Mouse (Mus musculus) kidney, postnatal 4 days (tissue): ENCODE data around the gene Hormad1.
"Not testable (repeated sequence)": the region's sequence is repeated elsewhere in the genome, so short reads cannot be mapped to it uniquely, and the experiment has no call there.

ENCODE experiments used
- DNase-seq, 2 experiments: peaks; one replicate each; pipeline ENCODE4 v3.0.0; 2021; ENCODE audit warnings: mixed read lengths in 2 of 2

Gene Hormad1

DNA sequence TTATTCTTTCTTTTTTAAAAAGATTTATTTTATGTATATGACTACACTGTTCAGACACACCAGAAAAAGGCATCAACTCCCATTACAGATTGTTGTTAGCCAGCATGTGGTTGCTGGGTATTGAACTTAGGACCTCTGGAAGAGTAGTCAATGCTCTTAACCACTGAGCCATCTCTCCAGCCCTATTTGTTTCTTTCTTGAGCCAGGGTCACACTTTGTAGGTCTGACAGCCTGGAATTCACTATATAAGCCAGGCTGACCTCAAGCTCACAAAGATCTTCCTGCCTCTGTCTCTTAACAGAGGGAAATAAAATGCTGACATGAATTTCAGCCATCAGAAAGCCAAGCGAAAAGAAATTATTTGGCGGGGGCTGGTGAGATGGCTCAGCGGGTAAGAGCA lies 10.1 kb downstream of the Hormad1 start:
- no peak for DNase-seq

DNA sequence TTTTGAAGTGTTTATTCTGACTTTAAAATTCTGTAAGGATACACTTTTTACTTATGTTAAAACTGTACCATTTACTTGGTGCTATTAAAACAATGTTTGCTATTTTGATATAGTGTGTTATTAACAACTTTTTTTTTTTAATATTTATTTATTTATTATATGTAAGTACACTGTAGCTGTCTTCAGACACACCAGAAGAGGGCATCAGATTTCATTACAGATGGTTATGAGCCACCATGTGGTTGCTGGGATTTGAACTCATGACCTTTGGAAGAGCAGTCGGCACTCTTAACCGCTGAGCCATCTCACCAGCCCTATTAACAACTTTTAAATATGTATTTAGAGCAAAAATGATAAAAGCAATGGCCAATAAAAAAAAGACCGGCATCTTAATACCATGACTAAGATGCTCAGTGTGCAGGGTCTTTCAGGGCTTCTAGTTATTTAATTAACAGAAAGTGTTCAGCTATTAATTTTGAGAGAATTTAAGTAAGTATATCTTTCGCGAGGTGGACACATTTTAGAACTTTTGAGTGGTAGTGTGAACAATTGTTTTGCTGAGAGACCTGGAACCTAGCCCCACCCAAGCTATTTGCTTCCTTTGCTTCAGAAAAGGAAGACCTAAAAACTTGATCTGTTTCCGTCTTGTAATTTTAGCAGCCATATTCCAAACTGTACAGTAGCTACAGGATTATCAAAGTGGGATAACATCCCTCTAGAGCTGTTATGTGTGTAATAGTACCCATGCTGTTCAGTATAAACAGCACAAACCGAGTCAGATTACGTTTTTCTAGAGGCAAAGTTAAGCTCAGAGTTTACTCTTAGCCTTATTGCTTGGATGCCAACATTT lies 28.5 kb downstream of the Hormad1 start:
- no peak for DNase-seq

DNA sequence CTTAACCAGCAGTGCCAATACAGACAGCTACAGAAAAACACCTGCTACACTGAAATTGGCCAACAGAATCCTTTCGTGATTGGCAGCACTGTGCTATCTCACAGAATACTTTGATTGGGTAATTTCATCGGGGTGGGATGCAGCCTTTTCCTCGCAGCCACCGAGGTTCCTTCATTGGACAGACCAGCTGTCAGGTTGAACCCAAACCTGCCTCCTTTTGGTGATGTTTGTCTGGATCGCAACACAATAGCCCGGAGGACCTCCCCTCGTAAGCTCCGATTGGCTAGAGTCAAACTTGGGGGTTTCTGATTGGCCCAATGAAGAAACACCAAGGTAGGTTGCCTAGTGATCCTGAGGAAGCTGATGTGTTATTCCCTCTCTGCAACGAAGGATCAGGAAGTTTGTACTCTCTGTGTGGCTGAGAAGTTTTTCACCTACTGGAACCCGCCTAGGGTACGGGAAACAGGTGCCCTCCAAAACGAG lies 29.2 kb downstream of the Hormad1 start, which contains the start of gene Golph3l:
Gene Golph3l (plus strand): TSS at position 331 of the 483 bp plus-strand sequence.
- peak; percentile 92 to 94 for DNase-seq

DNA sequence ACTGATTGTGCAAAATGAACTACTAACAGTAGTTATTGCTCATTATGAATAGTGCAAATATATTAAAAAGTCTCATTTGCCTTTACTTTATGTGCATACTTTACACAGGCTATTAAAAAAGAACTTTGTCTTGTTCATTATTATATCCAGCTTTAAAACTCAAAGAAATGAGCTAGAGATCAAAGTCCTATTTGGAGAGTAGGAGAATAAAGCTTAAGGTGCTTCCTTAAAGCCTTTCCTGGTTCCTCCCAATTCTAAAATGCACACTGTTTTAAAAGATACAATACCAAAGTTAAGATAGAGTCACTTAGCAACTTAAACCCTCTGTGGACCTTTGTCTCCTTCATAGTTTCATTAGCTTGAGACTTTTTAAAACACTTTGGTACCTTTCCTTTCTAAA lies 39.3 kb downstream of the Hormad1 start:
- no peak for DNase-seq

DNA sequence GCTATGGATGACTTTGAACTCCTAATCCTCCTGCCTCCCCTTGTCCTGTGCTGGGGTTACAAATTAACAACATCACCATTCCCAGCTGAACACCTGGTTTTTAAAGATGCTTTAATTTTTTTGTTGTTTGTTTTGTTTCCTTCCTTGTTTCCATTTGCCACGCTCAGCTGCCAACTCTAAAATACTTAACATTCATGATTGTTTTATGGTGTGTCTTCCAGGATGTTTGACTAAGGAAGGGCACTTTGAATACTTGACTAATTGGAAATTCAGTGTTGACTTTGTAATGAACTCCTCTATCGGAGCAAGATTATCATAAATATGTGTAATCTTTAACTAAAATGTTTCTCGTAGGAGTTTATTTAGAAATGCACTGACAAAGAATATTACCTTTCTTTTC lies 41.8 kb downstream of the Hormad1 start:
- DNase-seq = no peak

DNA sequence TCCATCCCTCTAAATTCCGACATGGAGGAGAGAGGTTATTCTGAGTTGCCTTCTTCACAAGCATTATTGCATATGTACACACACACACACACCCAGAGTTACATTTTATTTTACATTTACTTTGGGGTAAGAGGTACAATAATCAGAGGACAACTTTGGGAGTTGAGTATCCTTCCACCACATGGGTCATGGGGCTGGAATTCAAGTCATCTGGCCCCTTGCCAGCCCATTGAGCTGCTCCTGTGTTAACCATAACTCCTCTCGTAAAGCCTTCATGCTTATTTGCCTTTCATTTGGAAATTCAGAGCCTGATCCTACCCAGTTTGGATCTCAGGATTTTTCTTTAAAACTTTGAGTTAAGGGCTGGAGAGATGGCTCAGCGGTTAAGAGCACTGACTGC lies 46.6 kb downstream of the Hormad1 start:
- peak; percentile 28 to 39 for DNase-seq

DNA sequence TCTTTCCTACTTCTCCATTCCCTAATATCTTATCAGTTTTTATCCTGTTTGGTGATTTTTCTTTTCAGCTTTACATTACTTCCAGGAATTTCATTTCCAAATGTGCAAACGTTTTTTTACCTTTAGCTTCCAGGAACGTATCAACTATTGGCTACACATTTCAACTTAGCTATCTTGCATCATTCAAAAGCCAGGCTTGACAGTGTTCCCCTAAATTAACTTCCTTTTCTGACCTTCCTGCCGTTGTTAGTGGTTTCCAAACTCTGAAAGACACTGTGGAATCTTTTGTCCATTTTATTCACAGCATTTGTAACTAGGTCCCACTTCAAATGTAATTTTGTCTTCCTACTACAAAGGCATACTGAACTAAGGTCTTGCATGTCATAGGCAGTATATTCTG lies 49.7 kb downstream of the Hormad1 start:
- no peak for DNase-seq

DNA sequence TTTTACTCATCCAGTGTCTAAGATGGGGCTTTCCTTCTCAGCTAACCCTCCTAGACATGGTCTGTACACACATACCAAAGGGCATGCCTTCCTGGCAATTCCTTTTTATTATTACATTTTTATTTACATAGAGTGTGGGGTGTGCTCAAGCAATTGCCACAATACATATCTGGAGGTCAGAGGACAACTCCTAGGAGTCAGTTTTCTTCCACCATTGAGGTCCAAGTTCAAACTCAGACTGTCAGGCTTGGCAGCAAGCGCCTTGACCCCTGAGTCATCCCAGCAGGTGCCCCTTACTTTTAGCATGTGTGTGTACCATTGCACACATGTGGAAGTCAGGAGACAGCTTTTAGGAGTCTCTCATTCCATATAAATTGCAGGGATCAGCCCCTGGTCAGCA lies 54.5 kb downstream of the Hormad1 start:
- DNase-seq = no peak

DNA sequence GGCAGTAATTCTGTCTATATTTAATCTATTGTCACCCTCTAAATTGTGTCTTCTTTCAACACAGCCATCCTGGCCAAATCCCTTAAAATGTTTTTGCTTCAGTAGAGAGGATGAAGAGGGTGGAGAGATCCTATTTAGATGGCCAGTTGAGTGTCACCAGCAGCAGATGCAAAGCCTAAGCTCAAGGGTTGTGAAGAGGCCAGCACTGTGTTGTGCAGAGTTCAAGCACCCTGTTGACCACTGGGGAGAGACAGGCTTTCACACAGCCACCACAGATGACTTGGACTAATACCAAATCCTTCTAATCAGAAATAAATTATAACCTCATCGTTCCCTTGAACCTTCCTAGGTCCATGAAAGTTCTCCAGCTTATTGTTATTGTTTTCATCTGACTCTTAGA lies 59.0 kb downstream of the Hormad1 start:
- DNase-seq = no peak

DNA sequence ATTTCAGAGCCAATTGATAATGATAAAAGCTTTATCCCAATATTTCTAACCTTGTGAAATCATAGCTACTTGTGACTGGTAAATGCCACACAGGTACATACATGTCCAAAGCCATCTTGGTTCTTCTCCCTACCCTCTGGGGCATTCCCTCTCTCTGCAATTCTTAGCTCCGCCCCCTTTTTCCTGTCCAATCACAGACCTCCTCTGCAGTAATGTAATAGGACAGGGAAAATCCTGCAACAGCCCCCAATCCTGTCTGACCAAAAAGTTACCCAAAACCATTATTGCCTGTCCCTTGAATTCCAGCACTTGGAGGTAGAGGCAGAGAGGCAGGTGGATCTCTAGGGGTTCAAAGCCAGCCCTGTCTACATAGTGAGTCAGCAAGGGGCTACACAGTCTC lies 61.8 kb downstream of the Hormad1 start:
- no peak for DNase-seq

DNA sequence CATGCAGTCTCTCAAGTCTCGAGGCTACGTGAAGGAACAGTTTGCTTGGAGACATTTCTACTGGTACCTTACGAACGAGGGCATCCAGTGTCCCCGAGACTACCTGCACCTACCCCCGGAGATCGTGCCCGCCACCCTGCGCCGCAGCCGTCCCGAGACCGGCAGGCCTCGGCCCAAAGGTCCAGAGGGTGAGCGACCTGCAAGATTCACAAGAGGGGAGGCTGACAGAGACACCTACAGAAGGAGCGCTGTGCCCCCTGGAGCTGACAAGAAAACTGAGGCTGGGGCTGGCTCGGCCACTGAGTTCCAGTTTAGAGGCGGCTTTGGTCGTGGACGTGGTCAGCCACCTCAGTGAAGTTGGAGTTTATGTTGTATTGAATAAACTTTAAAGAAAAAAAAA lies 62.9 kb downstream of the Hormad1 start:
- DNase-seq = not testable (repeated sequence)

DNA sequence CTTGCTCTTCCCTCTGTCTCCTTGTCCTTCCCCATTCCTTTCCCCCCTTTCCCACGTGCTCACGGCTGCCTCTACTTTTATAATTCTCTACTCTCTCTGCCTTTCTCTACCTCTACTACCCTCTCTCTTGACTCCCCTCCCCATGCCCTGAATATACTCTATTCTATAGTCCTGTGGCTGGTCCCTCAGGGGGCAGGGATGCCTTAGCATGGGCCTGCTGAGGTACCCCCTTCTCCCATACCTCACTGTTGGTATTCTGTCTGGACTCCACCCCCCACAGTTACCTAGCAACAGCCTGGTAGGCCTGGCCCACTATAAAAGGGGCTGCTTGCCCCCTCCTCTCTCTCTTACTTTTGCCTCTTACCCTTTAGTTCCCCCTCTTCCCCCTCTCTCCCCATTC lies 64.1 kb downstream of the Hormad1 start:
- DNase-seq = no peak

DNA sequence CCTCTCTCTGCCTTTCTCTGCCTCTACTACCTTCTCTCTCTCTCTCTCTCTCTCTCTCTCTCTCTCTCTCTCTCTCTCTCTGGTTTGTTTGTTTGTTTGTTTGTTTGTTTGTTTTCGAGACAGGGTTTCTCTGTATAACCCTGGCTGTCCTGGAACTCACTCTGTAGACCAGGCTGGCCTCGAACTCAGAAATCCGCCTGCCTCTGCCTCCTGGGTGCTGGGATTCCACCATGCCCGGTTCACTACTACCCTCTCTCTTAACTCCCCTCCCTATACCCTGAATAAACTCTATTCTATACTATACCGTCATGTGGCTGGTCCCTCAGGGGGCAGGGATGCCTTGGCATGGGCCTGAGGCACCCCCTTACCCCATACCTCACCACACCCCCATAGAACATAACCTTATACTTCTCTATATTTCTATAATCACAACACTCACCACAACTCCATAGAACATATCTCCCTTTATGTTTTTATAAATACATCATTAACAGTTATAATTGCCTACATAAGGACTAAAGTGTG lies 64.6 kb downstream of the Hormad1 start:
- DNase-seq = not testable (repeated sequence)

DNA sequence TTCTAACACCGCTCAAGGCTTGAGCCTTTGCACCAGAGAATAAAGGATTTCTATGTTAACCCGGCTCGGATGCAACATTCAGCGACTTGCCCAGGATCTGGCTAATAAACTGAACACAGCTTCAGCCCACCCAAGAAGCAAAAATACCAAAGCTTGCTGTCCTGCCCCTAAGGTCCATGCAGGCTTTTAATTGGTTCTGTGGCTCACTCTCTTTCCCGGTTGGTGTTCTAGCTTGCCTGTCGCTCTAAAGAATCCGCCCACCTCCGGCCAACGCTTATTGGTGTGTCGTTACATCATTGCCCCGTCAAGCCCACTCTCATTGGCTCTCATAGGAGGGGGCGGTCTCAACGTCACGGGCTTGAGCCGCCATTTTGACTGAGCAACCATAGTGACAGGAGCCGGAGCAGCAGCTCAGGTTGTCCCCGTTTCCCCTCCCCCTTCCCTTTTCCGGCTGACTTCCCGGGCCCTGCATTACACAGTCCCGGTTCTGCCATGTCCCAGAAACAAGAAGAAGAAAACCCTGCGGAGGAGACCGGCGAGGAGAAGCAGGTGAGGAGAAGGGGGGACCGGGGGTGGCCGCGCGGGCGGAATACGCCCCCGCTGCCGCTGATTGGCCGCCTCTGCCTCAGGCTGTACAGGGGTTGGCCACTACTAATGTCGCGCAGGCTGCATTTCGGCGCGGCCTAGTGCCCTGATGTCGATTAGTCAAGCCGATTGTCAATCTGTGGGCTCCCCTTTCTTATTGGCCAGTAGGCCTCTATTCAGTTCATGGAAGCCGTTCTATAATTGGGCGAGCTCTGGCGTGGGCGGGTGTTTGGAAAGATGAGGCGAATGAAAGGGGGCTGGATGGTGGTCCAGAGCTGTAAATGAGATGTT lies 65.4 kb downstream of the Hormad1 start, which contains the start of gene Ensa:
Gene Ensa (plus strand): TSS at position 366 of the 876 bp plus-strand sequence.
- DNase-seq = peak; percentile 96 to 98

DNA sequence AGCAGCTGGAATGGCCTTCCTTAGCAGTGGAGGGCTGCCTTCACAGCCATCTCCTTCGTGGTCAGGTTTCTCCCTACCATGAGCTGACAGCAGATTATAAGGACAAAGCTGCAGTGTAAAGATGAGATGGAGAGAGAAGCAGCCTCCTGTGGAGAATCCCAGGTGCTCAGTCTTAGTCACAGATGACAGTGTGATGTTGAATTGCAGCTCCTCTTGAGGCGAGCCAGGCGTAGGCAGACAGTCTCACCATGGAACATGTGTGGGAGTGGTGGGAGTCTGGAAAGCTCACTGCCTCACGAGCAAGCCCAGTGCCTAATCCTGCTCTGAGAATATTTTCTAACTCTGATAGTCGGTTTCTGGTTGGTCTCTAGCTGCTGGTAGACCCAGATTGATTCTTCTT lies 68.3 kb downstream of the Hormad1 start:
- DNase-seq = no peak

DNA sequence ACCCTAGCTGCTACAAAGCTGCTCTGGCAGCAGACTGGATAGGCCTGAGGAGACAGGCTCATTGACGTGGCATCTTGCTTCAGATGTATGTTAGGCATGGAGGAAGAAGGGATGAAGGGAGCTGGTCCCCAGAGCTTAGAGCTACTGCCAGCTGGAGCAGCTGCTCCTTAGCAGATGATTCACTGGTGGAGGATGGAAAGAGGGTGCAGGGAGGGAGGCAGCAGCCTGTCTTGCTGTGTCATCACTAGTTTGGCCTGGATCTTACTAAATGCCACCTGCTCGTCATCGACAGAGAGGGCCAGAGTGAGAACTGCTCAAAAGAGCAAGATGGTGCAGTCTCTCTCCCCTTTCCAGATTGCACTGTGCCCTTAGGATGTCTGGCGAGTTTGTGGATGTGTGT lies 70.3 kb downstream of the Hormad1 start:
- DNase-seq = no peak

DNA sequence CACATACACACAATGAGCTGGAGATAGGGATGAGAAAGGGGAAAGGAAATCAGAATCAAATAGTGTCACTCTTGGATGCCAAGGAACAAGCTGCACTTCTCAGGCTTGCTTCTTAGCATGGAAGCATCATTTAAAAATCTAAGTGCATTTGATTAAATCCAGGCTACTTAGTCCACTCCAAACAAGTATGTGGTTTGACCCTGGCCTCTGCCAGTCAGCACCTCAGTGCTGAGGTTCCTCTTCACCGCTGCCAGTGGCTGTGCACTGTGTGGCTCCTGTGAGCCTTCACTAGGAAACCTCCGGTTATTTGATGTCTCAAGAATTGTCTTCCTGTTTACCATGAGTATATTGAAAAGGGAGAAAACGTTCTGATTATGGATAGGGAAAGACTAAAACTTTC lies 71.4 kb downstream of the Hormad1 start:
- DNase-seq = no peak

DNA sequence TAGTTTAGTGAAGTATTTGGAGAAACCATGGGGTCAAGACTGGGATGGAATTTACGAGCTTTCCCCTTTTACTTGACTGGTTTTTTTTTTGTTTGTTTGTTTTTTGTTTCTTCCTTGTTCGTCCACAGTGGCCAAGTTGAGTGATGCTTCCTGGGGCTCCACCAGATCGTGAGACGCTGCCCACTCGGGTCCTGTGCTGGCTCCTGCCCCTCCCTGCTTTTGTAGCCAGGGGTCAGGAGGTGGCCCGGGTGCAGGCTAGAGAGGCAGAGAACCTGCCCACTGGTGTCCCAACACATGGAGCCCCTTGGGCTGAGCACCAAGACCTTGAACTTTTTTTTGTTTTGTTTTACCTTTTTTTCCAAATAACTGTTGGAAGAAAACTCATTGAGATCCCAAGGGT lies 71.8 kb downstream of the Hormad1 start:
- no peak for DNase-seq

DNA sequence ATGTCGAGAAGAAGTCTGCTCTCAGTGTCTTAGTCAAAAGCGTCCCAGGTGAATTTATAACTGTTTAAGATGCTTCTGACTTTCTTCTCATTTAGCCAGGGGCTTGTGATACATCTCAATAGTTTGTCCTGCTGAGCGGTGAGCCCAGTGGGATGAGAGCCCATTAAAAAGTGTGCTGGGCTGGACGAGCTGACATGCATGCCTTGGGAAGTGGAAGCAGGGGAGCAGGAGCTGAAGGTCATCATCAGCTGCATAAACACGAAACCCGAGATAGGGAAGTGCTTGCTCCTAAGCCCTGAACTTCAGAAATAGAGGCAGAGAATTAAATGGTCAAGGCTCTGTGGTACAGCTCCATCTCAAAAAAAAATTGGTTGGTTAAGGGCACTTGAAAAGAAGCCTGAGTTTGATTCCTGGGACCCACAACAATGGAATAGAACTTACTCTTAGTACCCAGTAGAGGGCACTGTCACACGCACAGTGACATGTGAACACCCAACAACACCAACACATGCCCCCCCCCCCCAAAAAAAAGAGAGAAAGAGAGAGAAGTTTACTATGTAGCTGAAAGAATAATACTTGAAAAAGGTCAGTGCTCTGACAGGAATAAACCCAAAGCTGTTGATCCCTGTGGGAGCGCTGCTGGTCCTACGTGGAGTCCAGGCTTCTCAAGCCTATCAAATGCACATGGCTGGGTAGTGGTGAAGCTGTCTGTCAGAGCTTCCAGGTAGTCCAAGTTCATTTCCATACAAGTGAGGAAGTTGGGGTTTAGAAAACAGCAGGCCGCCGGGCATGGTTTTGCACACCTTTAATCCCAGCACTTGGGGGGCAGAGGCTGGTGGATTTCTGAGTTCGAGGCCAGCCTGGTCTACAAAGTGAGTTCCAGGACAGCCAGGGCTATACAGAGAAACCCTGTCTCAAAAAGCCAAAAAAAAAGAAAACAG lies 73.4 kb downstream of the Hormad1 start:
- no peak for DNase-seq

DNA sequence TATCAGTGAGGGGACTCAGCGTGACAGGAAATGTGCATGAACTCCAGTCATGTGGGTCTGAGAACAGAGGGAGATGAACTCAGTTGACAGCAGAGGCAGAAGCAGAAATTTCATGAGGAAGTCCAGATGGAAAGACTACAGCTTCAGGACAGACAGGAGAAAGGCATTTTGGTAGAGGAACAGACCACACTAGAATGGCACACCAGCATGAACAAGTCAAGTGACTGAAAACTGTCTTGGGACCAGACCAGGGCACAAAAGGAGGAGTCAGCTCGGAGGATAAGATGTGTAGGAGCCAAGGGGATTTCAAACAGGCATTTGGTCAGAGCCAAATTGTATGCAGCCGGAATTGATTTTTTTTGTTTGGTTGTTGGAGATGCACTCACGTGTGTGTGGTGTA lies 76.2 kb downstream of the Hormad1 start:
- peak in 1 of 2 experiments; percentile 36 for DNase-seq

DNA sequence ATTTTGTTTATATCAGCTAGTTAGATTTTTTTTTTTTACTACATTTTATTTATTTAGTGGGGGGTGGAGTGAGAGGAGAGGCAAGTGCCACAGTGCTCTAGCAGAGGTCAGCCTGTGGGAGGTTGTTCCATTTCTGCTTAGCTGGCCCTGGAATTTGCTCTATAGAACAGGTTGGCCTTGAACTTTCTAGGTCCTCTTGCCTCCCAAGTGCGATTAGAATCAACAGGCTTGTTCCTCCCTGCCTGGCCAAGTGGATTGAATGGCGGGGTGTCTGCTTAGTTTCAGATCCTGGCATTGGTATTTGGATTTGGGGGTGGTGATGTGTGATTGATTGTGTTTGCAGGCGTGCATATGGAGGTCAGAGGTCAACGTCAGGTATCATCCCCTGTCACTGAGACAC lies 76.6 kb downstream of the Hormad1 start:
- no peak for DNase-seq
